Mouse (Mus musculus) neural tube, embryonic 12.5 days (tissue): ENCODE measurements at regions not wholly inside any gene's neighbourhood (a gene's known extent, or its start where the extent isn't known, plus 50 kb on each side); places are given as distances from the start of the nearest gene placed in this dataset.
A peak's percentile ranks its signal among the peaks of the same experiment; 100 is the strongest.

Experiments
- ATAC-seq: fragments of 200-750 bp; cut with Nextera tagmentation; 2 replicates; pipeline ENCODE4 v1.8.0; 2017; ENCODE audit warnings: low read depth, mild to moderate bottlenecking, moderate TSS enrichment, moderate library complexity; ENCODE audit not compliant: low FRiP score
- H3K27ac ChIP-seq: fragments of 300-500 bp; sonication (generic); 2 replicates; pipeline ENCODE4 v1.5.1; 2016
- H3K27me3 ChIP-seq: fragments of 300-500 bp; sonication (generic); replicated peaks from 2 replicates; pipeline ENCODE4 v1.6.1; 2016; ENCODE audit warnings: mild to moderate bottlenecking
- H3K36me3 ChIP-seq: fragments of 300-500 bp; sonication (generic); 2 replicates; pipeline ENCODE4 v1.6.1; 2016; ENCODE audit warnings: mild to moderate bottlenecking
- H3K4me1 ChIP-seq: fragments of 300-500 bp; sonication (generic); 2 replicates; pipeline ENCODE4 v1.6.1; 2016
- H3K4me2 ChIP-seq: fragments of 300-500 bp; sonication (generic); replicated peaks from 2 replicates; pipeline ENCODE4 v1.6.1; 2016; ENCODE audit warnings: mild to moderate bottlenecking
- H3K4me3 ChIP-seq: fragments of 300-500 bp; sonication (generic); 2 replicates; pipeline ENCODE4 v1.5.1; 2016
- H3K9ac ChIP-seq: fragments of 300-500 bp; sonication (generic); 2 replicates; pipeline ENCODE4 v1.6.1; 2016; ENCODE audit warnings: mild to moderate bottlenecking
- H3K9me3 ChIP-seq: fragments of 300-500 bp; sonication (generic); 2 replicates; pipeline ENCODE4 v1.6.1; 2016; ENCODE audit warnings: mild to moderate bottlenecking
- WGBS: fragments of 180-500 bp; shearing (Covaris S2); methylation state at CpG from one replicate; pipeline ENCODE4 v1.1.7; 2016; 5-methylcytosine and 5-hydroxymethylcytosine counted together

DNA sequence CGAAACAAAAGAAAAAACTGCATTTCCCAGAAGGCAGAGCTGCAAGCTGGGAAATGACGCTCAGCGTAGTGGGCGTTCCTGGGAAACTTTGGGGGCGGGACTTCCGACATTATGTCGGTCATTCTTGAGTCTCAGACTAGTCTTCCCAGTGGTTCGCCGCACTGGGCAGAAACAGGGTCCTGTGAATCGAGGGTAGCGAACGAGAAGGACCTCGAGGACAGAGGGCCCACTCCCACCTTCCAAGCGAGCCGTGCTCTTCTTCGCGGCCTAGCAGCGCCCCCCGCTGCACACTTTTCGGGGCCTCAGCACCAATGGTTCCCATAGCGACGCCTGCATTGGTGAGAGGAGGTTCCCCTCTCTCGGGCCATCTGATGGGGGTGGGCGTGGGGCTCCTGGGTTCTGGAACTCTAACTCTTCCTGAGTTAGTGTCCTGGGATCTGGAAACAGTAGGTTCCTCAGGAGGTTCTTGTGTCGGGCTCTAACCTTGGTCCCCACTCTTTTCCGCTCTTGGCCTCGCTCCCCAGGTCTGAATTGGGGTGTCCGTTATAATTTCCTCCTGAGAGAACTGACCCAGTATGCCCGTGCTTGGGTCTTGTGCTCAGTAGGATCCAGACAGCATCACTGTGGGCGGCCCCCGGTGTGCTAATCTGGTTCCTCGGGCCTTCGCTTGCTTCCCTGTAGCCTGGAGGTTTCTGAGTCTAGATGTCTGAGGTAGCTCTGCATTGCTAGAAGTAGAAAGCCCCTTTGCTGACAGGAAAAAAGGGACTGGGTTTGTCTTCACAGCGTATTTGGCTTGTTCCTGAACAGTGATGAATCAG lies 52.8 kb upstream of the Gramd1a start:
- peak overlapping the region; percentile 57 for H3K4me3 ChIP-seq
- H3K27ac ChIP-seq = no peak overlapping the region
- H3K4me1 ChIP-seq = 0 out of 2 replicates have a peak, but pooled peaks cover 6% of the 10 kb centered on the region
- H3K27me3 ChIP-seq = no peaks in the 10 kb centered on the region
- peak; percentile 87 for ATAC-seq
- peaks cover 13% of the 10 kb centered on the region; the same call in 1 of the 2 replicates for H3K36me3 ChIP-seq
- WGBS = 36% methylated on average over 34 of the region's 34 CpGs
- H3K9me3 ChIP-seq = peaks cover 5% of the 10 kb centered on the region; the same call in 1 of the 2 replicates
- H3K4me2 ChIP-seq = peak overlapping the region; percentile 66
- peak overlapping the region; percentile 66 for H3K9ac ChIP-seq

GRCm38 (mm10) chr7:31207563-31208236 lies 52.0 kb upstream of the Gramd1a start:
- Histone ChIP-seq H3K4me2 (peak overlapping the region; percentile 66; the same call in 1 of the 2 replicates), H3K9me3 (peaks cover 3% of the 10 kb centered on the region; the same call in 1 of the 2 replicates), H3K9ac (no peak overlapping the region), H3K27me3 (no peaks in the 10 kb centered on the region), H3K27ac (no peak overlapping the region), H3K36me3 (peaks cover 13% of the 10 kb centered on the region; the same call in 1 of the 2 replicates), H3K4me1 (0 out of 2 replicates have a peak, but pooled peaks cover 6% of the 10 kb centered on the region), H3K4me3 (peak overlapping the region; percentile 57)
- peak; percentile 60; the same call in 1 of the 2 replicates for ATAC-seq
- WGBS = 74% methylated on average over 13 of the region's 13 CpGs
